Mouse (Mus musculus): ENCODE measurements around the gene B3gat3. TPM values are rescaled to one million over a fixed set of nuclear protein-coding genes. Genes with fewer than 3 reads are reported as not detected.
"Not testable (repeated sequence)": the region's sequence is repeated elsewhere in the genome, so short reads cannot be mapped to it uniquely, and the experiment has no call there.

Gene B3gat3
- total RNA-seq (2014; rRNA removed): 99.6 and 120 TPM in 2 replicates
- 89.3 and 94.0 TPM in 2 replicates for polyA plus RNA-seq (2015; fragmentation: Nextera tagmentation; extraction: Ambion mirVana)

DNA sequence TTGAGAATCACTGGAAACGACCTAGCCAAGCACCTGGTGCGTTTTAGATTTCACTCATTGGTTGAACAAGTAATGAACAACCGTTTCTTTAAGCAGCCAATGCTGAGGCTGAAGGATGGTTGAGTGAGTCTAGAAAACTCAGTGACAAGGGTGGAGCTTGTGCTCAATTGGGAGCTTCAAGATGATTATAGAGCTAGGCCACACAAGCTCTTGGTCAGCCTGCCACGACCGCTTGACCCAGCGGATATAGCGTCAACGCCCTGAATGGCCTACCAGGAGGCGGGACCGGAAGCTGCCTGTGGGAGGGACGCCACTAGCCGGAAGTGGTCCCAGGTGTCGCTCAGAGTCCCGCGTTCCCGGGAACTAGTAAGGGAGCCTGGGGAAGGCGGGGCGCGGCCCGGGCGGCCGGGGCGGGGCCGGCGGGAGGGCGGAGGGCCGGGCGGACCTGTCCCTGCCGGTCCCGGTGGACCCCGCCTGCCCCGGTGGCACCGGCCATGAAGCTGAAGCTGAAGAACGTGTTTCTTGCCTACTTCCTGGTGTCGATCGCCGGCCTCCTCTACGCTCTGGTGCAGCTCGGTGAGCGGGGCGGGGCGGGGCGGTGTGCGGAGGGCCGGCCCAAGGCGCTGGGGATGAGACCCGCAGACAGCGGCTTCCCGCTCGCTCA lies at the start of gene B3gat3:
Gene B3gat3 (plus strand): TSS at position 302 of the 664 bp plus-strand sequence.
- no peaks in the 10 kb centered on the region for H3K27me3 ChIP-seq (ENCODE audit: insufficient read depth, low read length)
- peak within 1 kb of the TSS; percentile 79 for H3K4me2 ChIP-seq (ENCODE audit: low read depth)
- WGBS: 2% methylated on average over 39 of the region's 50 CpGs
- peak; percentile 97 for ATAC-seq
- H3K4me3 ChIP-seq (ENCODE audit: low read depth, low read length): peak within 1 kb of the TSS; percentile 89
- peaks cover 14% of the 10 kb centered on the region for H3K36me3 ChIP-seq (ENCODE audit: insufficient read depth)
- peaks cover 14% of the 10 kb centered on the region for H3K4me1 ChIP-seq (ENCODE audit: insufficient read depth)
- DNase-seq: peak; percentile 92
- no peak for TF ChIP-seq CTCF (IDR thresholded peaks at IDR 0.05; ENCODE audit: low read depth)
- no peaks in the 10 kb centered on the region for H3K9me3 ChIP-seq (ENCODE audit: low read length)
- H3K27ac ChIP-seq (ENCODE audit: low read depth, low read length): peak within 1 kb of the TSS; percentile 86
- H3K9ac ChIP-seq: peak within 1 kb of the TSS; percentile 76

DNA sequence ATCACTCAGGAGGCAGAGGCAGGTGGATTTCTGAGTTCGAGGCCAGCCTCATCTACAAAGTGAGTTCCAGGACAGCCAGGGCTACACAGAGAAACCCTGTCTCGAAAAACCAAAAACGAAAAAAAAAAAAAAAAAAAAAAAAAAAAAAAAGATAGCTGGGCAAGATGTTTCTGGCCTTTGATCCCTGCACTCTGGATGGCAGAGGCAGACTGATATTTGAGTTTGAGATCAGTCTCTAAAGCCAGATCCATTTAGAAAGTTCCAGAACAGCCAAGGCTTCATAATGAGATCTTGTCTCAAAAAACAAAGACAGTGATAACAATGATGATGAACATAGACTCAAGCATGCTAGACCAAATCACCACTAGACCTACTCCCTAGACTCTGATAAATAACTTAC lies 49.8 kb upstream of the B3gat3 start:
- not testable (repeated sequence) for DNase-seq; H3K4me3 ChIP-seq (ENCODE audit: low read depth, low read length); H3K9me3 ChIP-seq (ENCODE audit: low read length); H3K4me1 ChIP-seq (ENCODE audit: insufficient read depth); H3K27me3 ChIP-seq (ENCODE audit: insufficient read depth, low read length); H3K27ac ChIP-seq (ENCODE audit: low read depth, low read length); ATAC-seq; H3K9ac ChIP-seq
- peak overlapping the region; percentile 92; the same call in 1 of the 2 replicates for H3K4me2 ChIP-seq (ENCODE audit: low read depth)
- WGBS: 69% methylated on average over 3 of the region's 3 CpGs
- peaks cover 21% of the 10 kb centered on the region for H3K36me3 ChIP-seq (ENCODE audit: insufficient read depth)

DNA sequence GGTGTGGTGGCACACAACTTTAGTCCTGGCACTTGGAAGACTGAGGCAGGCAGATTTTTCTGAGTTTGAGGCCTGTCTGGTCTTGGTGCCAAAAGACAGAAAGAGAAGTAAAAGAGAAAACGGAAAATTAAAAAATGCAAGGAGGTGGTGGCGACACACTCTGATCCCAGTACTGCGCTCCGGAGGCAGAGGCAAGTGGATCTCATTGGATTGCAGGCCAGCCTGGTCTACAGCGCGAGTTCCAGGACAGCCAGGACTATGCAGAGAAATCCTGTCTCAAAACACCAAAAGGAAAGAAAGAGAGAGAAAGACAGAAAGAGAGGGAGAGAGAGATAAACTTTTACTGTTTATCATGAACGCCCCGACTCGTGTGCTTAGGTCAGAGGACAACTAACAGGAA lies 49.3 kb upstream of the B3gat3 start:
- TF ChIP-seq CTCF (IDR thresholded peaks at IDR 0.05; ENCODE audit: low read depth): no peak
- peaks cover 23% of the 10 kb centered on the region for H3K36me3 ChIP-seq (ENCODE audit: insufficient read depth)

DNA sequence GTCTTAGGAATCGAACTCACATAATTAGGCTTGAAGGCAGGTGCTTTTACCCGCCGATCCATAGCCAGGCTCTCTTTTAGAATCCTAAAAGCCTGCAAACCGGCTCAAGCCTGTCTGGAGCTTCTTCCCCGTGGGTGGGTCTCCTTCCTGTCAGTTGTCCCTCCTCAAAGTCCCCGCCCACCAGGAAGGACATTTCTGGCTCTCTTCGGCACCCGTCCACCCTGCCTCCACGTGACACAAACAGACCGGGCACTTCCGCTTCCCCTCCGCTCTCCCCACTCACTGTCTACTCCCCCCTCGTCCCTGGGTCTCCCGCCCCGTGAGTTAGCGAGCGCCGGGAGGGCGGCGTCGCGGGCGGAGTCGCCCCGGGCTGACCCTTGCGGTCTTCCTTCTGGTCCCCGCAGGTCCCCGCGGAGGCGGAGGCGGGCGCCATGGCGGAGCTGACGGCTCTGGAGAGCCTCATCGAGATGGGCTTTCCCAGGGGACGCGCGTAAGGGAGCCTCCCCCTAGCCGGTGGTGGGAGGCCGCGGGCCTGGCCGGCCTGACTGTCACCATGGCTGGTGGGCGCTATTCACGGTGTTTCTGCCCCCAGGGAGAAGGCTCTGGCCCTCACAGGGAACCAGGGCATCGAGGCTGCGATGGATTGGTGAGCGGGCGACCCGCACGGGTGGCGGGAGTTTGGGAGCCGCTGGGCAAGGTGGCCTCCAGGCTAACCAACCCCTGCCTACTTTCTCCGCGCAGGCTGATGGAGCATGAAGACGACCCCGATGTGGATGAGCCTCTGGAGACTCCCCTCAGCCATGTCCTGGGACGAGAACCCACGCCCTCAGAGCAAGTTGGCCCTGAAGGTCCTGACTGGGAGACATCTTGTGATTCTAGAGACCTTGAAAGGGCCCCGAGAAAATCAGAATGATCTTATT lies 48.6 kb upstream of the B3gat3 start, which contains the start of gene Ubxn1:
Gene Ubxn1 (plus strand): TSS at position 230 of the 920 bp plus-strand sequence.
- peak; percentile 96 for DNase-seq
- H3K9me3 ChIP-seq (ENCODE audit: low read length): no peaks in the 10 kb centered on the region
- no peak for TF ChIP-seq CTCF (IDR thresholded peaks at IDR 0.05; ENCODE audit: low read depth)
- peak within 1 kb of the TSS; percentile 74 for H3K4me3 ChIP-seq (ENCODE audit: low read depth, low read length)
- 2% methylated on average over 59 of the region's 59 CpGs for WGBS
- no peaks in the 10 kb centered on the region for H3K27me3 ChIP-seq (ENCODE audit: insufficient read depth, low read length)
- H3K36me3 ChIP-seq (ENCODE audit: insufficient read depth): peaks cover 30% of the 10 kb centered on the region
- H3K27ac ChIP-seq (ENCODE audit: low read depth, low read length): peak within 1 kb of the TSS; percentile 81
- peak within 1 kb of the TSS; percentile 80 for H3K9ac ChIP-seq
- no peaks in the 10 kb centered on the region for H3K4me1 ChIP-seq (ENCODE audit: insufficient read depth)
- H3K4me2 ChIP-seq (ENCODE audit: low read depth): peak within 1 kb of the TSS; percentile 92
- ATAC-seq: peak; percentile 99

More for the DNA sequence above, 49.3 kb upstream of the B3gat3 start:
- no peaks in the 10 kb centered on the region for H3K9me3 ChIP-seq (ENCODE audit: low read length)
- H3K4me3 ChIP-seq (ENCODE audit: low read depth, low read length): peak overlapping the region; percentile 74
- DNase-seq (peak; percentile 10), ATAC-seq (peak; percentile 12; the same call in 1 of the 2 replicates)
- WGBS: 62% methylated on average over 9 of the region's 9 CpGs
- peak overlapping the region; percentile 92 for H3K4me2 ChIP-seq (ENCODE audit: low read depth)
- peak overlapping the region; percentile 80 for H3K9ac ChIP-seq
- H3K27ac ChIP-seq (ENCODE audit: low read depth, low read length): peak overlapping the region; percentile 81
- no peaks in the 10 kb centered on the region for H3K4me1 ChIP-seq (ENCODE audit: insufficient read depth)
- no peaks in the 10 kb centered on the region for H3K27me3 ChIP-seq (ENCODE audit: insufficient read depth, low read length)

DNA sequence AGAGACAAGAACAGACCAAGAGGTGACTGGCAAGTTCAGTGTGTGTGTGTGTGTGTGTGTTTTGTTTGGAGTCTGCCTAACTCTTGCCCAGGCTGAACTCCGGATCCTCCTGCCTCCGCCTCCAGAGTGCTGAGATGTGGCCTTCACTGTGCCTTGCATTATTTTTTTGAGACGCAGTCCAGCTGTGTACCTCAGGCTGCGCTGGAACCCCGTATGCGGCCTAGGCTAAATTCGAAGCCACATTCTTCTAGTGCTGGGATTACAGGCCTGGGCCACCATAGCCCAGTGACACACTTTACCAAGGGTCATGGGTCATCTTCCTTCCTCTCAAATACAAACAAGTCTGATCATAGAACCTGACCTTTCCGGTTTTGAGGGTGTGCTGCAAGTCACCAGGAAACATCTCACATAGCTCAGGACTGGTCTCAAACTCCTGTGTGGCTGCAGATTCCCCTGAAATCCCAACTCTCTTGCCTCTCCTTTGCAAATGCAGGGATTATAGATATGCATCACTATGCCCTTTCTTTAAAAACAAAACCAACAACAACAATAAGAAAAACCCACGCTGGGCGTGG lies 47.8 kb upstream of the B3gat3 start:
- DNase-seq (no peak), ATAC-seq (no peak)
- Histone ChIP-seq H3K27me3 (ENCODE audit: insufficient read depth, low read length) (no peaks in the 10 kb centered on the region), H3K4me1 (ENCODE audit: insufficient read depth) (no peaks in the 10 kb centered on the region), H3K4me2 (ENCODE audit: low read depth) (peak overlapping the region; percentile 92), H3K9ac (peak overlapping the region; percentile 80), H3K4me3 (ENCODE audit: low read depth, low read length) (peak overlapping the region; percentile 74), H3K27ac (ENCODE audit: low read depth, low read length) (no peak overlapping the region), H3K36me3 (ENCODE audit: insufficient read depth) (peaks cover 36% of the 10 kb centered on the region), H3K9me3 (ENCODE audit: low read length) (no peaks in the 10 kb centered on the region)
- no peak for TF ChIP-seq CTCF (IDR thresholded peaks at IDR 0.05; ENCODE audit: low read depth)
- WGBS: 82% methylated on average over 10 of the region's 10 CpGs

DNA sequence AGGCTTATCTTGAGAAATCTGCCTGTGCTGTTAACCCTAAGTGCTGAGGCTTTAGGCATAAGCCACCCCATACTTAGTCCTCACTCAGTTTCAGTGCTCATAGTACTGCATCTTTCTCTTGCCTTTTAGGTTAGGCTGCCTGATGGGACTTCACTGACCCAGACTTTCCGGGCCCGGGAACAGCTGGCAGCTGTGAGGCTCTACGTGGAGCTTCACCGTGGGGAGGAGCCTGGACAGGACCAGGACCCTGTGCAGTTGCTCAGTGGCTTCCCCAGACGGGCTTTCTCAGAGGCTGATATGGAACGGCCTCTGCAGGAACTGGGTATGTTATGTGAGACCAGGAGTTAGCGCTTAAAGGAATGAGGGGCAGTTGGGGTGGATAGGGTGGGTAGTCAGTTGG lies 45.1 kb upstream of the B3gat3 start:
- Histone ChIP-seq H3K27me3 (ENCODE audit: insufficient read depth, low read length) (no peaks in the 10 kb centered on the region), H3K27ac (ENCODE audit: low read depth, low read length) (no peak overlapping the region), H3K9ac (no peak overlapping the region), H3K36me3 (ENCODE audit: insufficient read depth) (peaks cover 36% of the 10 kb centered on the region), H3K4me3 (ENCODE audit: low read depth, low read length) (no peak overlapping the region), H3K4me2 (ENCODE audit: low read depth) (no peak overlapping the region), H3K4me1 (ENCODE audit: insufficient read depth) (no peaks in the 10 kb centered on the region), H3K9me3 (ENCODE audit: low read length) (no peaks in the 10 kb centered on the region)
- ATAC-seq (no peak), DNase-seq (no peak)
- no peak for TF ChIP-seq CTCF (IDR thresholded peaks at IDR 0.05; ENCODE audit: low read depth)
- WGBS: 92% methylated on average over 7 of the region's 7 CpGs

Measured in forebrain, postnatal 0 days (tissue).